Mouse (Mus musculus): ENCODE data around the gene Vps13d.

Gene Vps13d

DNA sequence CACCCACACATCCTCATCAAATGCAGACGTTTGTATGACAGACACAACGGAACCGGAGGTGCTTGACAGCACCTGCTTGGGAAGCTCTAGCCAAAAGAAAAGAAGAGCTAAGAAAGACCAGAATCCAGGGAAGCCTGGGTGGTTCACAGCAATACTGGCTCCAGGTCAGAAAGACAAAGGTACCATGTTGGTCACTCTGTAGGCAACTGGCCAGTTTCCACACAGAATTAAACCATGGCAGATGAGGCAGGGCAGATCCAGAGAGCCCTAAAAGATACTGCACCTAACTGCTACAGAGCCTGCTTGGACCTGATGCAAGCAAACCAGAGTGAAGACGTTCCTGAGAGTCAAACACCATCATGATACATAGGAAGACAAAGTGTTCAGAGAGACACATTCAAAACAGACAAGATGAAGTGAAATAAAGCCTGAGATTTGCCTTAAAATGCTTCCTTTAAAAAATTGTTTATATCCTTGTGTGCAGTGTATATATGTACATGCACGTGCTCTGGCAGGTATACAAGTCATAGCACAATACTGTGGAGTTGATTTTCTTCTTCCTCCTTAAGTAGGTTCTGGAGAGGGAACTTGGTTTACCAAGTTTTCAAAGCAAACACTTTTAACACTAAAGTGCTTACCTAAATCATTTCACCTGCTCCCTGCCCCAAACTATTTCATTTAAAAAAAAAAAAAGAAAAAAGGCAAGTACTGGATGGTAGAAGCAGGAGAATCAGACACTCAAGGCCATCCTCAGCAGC lies 44.3 kb downstream of the Vps13d start:
- no peak for DNase-seq (ENCODE audit: low spot score in 2 of 2)

DNA sequence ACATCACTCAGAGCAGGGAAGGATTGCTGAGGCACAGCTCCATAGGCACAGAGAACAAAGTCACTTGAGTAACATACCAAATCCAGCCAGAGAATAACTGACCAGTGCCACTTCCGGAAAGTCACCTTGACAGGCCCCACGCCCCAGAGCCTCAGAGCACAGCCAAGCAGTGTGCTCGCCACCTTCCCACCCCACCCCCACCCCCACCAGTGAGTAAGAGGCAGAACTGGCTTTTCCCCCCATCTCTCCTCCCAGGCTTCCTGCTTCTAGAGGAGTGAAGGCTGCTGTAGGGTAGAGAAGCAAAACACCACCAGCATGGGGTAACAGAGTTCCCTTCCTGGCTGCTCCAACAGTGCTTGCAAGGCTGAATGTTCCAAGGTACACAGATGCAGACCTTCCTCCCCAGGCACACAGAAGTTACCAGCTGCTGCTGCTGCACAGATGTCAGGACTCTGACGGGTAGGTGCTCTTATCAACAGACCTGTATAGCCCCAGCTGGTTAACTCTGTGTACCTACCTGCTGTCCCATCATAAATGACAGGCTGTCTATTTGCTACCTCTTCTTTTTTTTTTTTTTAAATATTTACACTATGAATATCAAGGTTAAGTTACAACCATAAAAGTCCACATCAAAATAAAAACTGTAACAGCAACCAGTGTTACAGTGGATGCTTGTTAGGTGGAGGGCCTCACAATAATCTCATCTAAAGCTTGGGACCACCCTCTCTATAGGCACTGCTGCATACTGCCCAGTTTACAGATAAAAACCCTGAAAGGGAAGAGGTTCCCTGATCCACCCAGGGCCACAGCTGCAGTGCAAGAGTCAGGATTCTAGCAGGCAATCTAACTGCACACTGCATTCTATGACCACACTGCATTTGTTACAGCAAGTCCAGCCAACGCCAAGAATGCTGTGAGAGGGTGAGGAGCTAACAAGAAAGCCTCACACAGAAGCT lies 47.5 kb downstream of the Vps13d start:
- DNase-seq (ENCODE audit: low spot score in 2 of 2): no peak

DNA sequence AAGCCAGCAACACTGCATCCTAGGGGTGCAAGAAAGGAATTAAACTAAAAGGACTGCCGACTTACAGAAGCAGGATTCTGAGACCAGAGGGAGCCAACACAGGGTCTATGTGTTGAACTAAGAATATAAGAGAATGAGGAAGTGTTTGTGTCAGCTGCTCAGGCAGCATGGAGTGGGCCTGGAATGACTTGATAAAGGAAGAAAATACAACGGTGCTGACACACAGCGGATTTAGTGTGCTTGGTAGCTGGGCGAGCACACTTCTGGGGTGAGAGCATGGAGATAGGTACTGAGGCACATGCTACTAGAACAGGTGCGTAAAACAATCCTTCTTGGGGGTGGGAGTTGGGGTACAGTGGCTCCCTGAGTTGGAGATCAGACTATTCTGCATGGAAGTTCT lies 51.3 kb downstream of the Vps13d start:
- DNase-seq (ENCODE audit: low spot score in 2 of 2): no peak

DNA sequence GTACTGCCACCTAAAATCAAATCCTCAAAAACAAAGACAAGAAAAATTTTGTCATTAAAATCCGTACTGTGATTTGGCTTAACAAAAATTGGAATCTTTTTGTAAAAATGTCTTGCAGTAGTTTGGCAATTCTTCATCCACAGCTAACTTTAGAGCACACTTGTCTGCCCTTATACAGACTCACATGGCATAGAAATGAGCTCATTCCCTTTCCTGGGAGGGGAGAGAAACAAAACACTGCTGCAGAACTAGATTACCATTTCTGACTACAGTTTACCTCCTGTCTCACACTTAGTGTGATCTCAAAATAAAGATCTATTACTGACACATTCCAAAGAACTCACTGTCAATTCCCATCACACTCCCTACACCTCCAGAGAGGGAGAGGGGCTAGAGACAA lies 58.1 kb downstream of the Vps13d start:
- no peak for DNase-seq (ENCODE audit: low spot score in 2 of 2)

DNA sequence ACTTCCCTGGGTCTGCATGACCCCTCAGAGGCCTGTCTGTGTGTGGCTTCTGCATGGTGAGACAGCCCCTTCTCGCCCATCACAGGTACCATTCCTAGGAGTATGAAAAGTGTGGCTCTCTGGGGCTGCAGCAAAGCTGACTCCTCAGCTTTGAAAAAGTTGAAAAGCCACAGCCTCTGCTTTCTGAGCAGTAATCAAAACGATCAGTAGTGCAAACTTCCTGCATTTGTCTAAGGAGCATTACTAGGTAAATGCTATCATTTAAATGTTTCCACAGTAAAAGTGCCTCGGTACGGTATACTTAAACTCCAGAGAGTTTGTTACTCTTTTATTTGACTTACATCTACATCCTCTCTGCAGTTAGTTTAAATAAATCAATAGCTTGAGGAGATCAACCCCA lies 59.3 kb downstream of the Vps13d start:
- DNase-seq (ENCODE audit: low spot score in 2 of 2): no peak

DNA sequence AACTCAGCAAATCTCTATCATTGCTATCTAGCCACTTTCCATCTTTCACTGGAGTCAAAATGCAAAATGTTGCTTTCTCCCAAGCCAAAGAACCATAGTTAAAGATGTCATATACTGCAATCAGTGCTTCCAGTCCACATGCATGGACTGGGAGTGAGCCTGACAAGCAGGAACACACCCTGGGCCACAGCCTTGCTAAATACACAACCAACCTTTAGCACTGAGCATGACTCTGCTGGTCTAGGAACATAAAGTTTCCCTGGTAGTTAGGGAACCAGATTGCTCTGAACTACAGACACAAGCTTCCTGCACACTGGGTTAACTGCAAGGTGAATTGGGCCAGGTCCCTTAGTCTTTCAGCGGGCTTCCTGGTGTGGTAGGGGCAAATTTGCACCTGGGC lies 64.0 kb downstream of the Vps13d start:
- no peak for DNase-seq (ENCODE audit: low spot score in 2 of 2)

DNA sequence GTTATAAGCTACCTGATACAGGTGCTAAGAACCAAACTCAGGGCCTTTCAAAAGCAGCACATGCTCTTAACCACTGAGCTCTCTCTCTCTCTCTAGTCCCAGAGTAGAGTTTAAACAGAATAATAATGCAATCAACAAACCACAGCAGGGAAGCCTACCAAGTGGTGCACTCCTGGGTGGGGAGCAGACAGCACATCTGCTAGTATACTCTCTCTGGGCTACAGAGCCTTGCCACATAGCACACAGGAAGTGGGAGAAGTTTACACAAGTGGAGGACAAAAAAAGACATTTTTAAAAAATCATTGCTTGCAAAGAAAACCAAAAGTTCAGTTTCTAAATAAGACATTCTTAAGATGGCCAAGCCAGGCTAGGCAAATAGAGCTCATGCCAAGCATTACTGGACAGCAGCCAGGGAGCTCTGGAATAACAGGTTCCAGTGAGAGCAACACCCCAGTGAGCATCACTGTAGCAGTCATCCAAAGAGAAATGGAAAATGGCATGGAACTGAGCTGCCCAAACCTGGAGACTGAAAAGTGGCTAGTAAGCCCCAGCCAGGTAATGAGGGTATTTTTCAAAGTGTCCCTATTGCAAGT lies 64.8 kb downstream of the Vps13d start:
- DNase-seq (ENCODE audit: low spot score in 2 of 2): peak in 1 of 2 experiments; percentile 39

DNA sequence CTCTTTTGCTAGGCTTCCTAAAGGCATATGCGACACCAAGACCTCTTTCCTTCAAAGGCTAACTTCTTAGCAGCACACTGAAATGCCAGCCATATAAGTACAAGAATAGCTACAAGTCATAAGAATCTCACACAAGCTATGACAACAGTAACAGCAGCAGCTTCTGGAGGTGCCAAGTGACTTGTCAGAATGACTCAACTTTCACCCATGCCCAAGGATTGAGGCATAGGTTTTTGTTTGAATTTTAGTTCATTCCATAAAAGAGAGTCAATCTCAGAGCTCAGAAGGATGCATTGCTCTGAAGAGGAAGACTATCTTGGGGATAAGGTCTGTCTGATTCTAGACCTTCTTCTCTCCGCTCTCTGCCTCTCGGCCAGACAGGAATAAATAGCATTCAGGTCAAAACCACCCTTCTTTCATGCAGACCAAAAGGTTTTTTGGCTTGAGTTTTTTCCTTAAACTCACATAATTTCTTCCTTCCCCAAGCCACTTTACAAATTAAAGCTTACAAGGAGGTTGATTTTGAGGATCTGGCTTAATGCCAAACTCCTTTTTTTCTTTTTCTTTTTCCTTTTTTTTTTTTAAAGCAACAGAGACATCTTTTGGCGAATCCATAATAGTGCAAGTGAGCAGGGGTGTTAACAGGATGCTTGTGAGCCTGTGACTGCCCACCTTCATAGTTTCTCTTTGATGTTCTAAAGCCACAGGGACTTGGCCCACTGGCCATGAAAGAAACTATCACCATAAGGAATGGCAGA lies 69.2 kb downstream of the Vps13d start:
- no peak for DNase-seq (ENCODE audit: low spot score in 2 of 2)

DNA sequence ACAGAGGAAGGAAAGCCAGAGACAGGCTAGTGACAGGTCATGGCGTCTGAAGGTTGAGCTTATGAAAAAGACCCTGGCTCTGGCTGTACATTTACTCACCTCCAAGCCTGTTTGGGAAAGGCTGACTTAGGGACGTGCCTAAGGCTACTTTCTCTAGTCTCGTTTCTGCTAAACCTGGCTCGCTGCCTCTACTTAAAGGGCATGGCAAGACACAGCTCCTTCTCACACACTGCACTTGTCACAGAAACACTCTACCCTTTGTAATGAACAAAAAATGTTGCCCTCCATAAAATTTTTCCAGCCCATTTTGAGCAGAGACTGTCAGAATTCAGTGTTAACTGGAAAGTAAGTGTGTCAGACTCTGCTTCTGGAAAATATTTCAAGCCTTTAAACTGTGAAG lies 70.4 kb downstream of the Vps13d start:
- DNase-seq (ENCODE audit: low spot score in 2 of 2): no peak

DNA sequence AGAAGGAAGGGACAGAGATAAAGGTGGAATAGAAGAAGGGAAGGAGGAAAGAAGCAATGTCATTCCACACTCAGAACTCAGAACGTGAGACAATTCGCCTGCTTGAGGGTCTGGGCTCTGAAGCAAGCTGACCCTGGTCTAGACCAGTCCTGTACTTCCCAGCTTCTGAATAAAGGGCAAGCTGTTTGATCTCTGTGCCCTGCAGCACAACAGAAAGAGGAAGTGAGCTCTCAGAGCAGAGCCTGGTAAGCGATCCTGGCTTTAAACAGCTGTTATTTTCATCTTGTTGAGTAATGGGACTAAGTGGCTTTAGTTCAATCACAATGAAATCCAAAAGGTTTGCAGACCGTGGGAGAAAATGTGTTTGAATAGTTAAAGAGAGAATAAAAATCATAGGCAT lies 83.2 kb downstream of the Vps13d start:
- DNase-seq (ENCODE audit: low spot score in 2 of 2): no peak

DNA sequence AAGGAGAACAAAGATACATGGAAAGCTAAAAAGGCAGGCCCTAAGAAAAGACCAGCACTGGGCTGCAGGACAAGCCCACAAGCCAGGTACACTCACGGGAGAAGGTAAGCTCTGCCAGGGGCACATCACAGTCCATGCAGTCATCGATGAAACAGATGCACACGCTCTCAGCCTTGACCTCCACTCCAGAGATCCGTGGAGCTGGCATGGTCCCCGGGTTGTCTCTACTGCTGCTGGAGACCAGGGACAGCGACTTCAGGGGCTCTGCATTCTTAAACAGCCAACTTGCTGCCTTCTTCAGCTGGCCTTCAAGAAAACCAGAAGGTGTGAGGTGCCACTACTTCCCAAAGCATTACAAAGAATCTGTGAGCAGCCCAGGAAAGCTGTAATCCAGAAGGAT lies 84.1 kb downstream of the Vps13d start:
- DNase-seq (ENCODE audit: low spot score in 2 of 2): no peak

DNA sequence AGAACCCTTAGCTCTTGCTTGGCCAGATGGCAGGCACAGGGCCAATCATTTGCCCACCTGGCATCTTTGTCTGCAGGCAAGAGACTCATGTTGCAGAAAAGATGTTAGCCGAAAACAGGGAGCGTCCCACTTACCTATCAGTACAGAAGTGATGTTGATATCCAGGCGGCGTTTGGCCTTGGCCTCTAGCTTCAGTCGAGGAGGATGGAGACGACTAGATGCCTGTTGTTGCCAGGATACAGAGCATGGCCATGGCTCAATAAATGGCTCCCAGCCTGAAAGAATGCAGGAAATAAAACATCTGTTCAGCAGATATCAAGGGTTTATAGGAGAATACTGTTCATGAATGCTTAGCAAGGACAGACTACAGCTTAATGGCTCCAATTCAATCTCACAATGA lies 88.0 kb downstream of the Vps13d start:
- no peak for DNase-seq (ENCODE audit: low spot score in 2 of 2)

DNA sequence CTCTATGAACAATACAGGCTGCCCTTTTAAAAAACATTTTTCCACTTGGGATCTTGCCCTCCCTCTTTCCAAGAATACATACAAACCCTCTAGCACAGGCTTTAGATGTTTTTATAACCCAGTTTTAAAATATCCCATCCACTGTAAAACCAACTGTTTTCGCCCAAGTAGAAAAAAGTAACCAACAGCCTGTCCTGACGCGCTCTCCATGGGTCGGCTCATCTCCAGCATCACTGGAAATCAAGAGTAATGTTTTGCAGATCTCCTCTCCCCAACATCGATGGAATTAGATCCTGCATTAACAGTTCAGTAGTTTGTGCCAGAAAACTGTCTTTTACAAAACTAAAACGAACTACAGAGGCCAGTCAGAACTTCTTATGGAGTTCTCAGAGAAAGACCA lies 89.5 kb downstream of the Vps13d start:
- no peak for DNase-seq (ENCODE audit: low spot score in 2 of 2)

DNA sequence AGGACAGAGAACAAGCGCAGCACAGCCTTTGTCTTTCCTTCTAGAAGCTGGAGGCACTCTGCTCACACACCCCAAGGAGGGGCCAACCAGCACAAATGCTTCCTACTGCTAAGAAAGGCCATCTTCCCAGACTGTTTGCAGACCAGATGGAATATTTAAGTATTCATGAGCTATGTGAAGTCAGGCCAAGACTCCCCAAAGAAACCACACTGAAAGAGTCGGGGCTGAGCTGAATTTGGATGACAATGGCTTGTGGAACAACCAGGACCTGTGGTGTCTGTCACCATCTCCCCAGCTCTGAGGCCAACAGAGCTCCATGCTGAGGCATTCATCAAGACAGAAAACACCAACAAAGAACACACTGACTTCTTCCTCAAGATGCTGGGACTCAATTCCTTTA lies 89.9 kb downstream of the Vps13d start:
- no peak for DNase-seq (ENCODE audit: low spot score in 2 of 2)

DNA sequence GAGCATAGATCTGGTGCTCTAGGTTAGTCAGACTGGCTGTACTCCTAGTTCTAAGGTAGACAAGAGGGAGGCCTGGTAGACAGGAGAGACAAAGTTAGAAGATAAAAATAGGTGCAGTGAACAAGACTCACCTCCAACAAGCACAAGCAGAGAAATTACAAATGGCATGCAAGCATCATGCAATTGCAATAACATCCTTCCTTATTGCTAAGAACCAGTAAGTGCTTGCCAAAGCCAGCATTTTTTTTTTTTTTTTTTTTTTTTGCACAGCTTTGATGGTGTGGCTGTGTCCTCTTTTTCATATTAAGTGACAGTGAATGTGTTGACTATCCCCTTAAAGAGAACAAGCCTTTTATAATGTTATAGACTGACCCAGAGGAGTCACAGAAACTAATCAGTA lies 91.2 kb downstream of the Vps13d start:
- DNase-seq (ENCODE audit: low spot score in 2 of 2): no peak

DNA sequence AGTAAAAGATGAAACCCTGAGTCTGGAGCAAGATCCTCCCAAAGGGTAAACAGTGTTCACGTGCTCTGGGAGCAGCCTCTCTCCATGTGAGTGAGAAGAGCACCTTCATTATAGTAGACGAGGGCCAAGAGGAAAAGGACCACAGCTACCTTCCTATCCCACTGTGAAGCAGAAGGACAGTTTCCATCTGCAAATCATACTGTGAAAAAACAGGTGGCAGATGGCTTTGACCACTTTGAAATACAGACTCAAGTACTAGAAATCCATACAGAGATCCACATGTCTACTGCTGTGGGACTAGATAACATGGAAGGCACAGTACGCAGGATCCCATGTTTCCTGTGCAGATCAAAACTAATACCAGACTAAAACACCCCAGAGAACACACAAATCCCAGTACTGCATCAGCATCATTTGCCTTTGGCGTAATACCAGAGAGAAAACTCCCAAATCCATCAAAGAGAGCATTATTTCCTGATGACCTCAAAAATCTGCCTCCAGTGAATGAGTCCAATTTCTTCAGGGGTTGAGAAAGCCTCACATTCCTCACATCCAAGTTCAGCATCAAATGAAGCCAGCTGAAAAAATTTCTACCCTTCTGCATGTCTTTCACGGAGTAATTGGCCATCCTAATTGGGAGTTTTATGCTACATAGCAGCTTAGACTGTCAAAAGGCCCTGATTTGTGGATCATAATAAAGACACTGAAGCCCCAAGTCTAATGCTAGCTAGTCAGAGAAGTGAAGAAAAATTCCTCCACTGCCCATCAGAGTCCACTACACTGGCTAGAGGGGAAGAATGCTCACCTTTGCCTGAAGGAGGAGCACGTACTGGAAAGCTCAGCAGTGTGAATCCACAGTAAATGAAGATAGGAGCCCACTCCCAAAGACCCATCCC lies 92.7 kb downstream of the Vps13d start:
- no peak for DNase-seq (ENCODE audit: low spot score in 2 of 2)

DNA sequence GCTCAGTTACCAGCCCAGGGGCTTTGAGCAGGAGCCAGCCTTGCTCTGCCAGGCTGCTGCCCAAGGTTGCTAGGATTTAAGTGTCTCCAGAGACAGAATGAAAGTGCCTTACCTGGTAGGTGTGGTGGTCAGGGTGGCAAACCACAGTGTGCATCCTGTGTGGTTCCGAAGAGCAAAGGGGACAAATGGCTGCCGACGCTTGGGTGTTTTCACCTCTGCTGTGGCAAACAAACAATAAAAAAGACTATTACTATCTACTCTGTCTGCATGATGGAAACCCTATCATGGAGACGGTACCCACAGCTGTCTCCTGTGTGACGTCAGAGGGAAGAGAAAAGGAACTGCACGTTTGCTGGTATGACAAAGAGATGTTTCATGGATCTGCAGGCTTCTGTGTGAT lies 95.0 kb downstream of the Vps13d start:
- no peak for DNase-seq (ENCODE audit: low spot score in 2 of 2)

DNA sequence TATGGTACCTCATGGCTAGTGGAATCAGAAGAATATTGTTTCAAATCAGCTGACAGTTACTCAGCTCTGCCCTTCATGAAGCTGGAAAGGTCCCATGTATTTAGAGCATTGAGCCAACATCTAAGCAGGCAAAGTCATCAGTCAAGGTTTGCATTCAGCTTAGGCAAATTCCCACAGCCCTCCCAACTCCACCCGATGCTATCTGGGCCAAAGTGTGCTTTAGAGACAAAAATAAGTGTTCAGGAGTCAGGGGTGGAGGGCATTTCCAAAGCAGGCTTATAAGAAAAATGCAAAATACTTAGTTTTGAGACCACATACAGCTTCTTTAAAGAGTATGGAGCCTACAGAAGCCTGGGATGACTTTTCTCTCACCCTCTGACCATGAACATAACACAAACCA lies 95.5 kb downstream of the Vps13d start:
- no peak for DNase-seq (ENCODE audit: low spot score in 2 of 2)

DNA sequence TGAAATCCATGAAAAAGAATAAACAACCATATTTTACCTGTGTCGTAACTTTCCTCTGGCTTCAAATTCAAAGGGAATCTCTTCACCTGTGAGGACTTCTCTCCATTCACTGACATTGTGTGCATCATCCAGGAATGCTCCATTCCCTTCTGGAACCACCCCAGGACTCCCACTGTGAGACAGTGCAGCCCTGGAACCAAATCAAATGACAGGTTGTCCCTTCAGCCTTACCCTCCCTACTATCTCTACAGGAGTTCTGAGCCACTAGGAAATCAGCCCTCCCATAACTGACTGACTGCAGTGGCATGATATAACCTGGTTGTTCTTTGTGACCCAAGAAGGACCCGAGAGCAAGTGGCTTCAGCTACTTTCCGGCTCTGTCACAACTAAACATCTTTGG lies 96.8 kb downstream of the Vps13d start:
- DNase-seq (ENCODE audit: low spot score in 2 of 2): no peak

DNA sequence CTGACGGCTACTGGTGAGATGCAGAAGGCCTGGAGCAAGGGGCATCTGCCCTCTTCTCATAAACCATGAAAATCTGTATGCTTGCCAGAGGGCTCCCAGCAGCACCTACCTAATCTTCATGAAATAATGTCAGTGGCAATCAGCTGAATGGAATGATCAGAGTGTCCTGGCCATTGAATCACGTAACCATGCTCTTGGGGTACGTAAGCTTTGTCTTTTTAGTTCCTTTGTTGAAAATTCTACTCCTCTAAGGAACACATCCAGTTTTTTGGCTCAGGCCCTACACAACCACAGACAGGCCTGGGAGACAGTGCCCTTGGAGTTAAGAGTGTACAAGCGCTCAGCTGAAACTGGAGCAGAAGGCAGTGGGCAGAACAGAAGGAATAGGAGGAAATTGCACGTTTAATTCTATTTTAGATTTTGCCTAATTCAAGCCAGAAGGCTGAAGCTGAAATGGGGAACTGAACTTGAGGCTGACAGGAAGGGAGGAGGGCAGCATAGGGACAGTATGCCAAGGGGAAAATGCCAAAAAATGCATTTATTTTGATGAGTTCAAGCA lies 98.2 kb downstream of the Vps13d start:
- DNase-seq (ENCODE audit: low spot score in 2 of 2): no peak

DNA sequence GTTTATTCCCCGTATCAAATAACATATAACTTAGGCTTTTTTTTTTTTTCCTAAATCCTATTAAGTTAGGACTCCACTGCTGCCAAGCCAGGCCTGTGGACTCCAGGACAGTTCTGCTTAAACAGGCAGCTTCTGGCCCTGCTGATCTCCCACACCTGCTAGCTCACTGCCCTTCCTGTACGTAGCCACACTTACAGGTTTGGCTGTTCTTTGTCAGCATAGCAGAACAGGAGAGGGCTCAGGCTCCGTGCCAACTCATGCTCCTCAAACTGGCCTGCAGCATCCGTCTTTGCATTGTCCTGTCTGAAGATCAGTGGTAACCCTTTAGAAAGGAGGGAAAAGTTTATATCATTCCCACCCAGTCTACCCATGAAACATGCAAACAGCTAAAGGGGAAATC lies 108.3 kb downstream of the Vps13d start:
- DNase-seq (ENCODE audit: low spot score in 2 of 2): no peak
